Mouse (Mus musculus) kidney, adult 2 months (tissue): Measurements from ENCODE around the gene Zfp511.

ENCODE experiments used
- CTCF ChIP-seq: fragments of 200-500 bp; conservative IDR thresholded peaks from 2 replicates; pipeline ENCODE4 v1.5.1; 2011; ENCODE audit warnings: low read depth, mild to moderate bottlenecking, control low read depth, low read length, moderate library complexity, mixed read lengths; ENCODE audit not compliant: insufficient read depth, insufficient read length
- POLR2A ChIP-seq: fragments of 200-500 bp; IDR thresholded peaks from one replicate; pipeline ENCODE4 v1.6.1; 2011; ENCODE audit warnings: low read depth, low read length, control low read depth

GRCm38 (mm10) chr7:140077698-140078097 lies 41.5 kb downstream of the Zfp511 start:
- TF ChIP-seq POLR2A = no peak
- TF ChIP-seq CTCF = no peak
